Mouse (Mus musculus) heart, embryonic 12.5 days (tissue): ENCODE results near the gene Mcemp1. TPM values are rescaled to one million over a fixed set of nuclear protein-coding genes. Genes with fewer than 3 reads are reported as not detected.

Experiments
- ATAC-seq: fragments of 200-750 bp; cut with Nextera tagmentation; 2 replicates; pipeline ENCODE4 v1.8.0; 2017; ENCODE audit warnings: moderate TSS enrichment, moderate library complexity; ENCODE audit not compliant: insufficient number of reproducible peaks, low FRiP score
- H3K27ac ChIP-seq: fragments of 300-500 bp; sonication (generic); 2 replicates; pipeline ENCODE4 v1.5.1; 2016; ENCODE audit warnings: mild to moderate bottlenecking, moderate library complexity; ENCODE audit not compliant: poor library complexity, severe bottlenecking
- H3K27me3 ChIP-seq: fragments of 300-500 bp; sonication (generic); replicated peaks from 2 replicates; pipeline ENCODE4 v1.6.1; 2016; ENCODE audit warnings: mild to moderate bottlenecking, moderate library complexity
- H3K36me3 ChIP-seq: fragments of 300-500 bp; sonication (generic); 2 replicates; pipeline ENCODE4 v1.6.1; 2016; ENCODE audit warnings: mild to moderate bottlenecking, moderate library complexity
- H3K4me1 ChIP-seq: fragments of 300-500 bp; sonication (generic); replicated peaks from 2 replicates; pipeline ENCODE4 v1.6.1; 2016; ENCODE audit warnings: mild to moderate bottlenecking
- H3K4me2 ChIP-seq: fragments of 300-500 bp; sonication (generic); 2 replicates; pipeline ENCODE4 v1.6.1; 2016; ENCODE audit warnings: mild to moderate bottlenecking, moderate library complexity
- H3K4me3 ChIP-seq: fragments of 300-500 bp; sonication (generic); 2 replicates; pipeline ENCODE4 v1.5.1; 2016; ENCODE audit warnings: mild to moderate bottlenecking
- H3K9ac ChIP-seq: fragments of 300-500 bp; sonication (generic); 2 replicates; pipeline ENCODE4 v1.6.1; 2016; ENCODE audit warnings: mild to moderate bottlenecking, moderate library complexity
- H3K9me3 ChIP-seq: fragments of 300-500 bp; sonication (generic); replicated peaks from 2 replicates; pipeline ENCODE4 v1.6.1; 2016; ENCODE audit warnings: mild to moderate bottlenecking, moderate library complexity
- WGBS: fragments of 180-500 bp; shearing (Covaris S2); methylation state at CpG from one replicate; pipeline ENCODE4 v1.1.7; 2016; 5-methylcytosine and 5-hydroxymethylcytosine counted together
- polyA plus RNA-seq: library from polyadenylated mRNA; unstranded; fragments of >200 nt; fragmentation: Nextera tagmentation; extraction: Ambion mirVana; gene quantifications from 2 replicates; pipeline ENCODE4 v1.2.1, GENCODE M21; 2016

Gene Mcemp1
- polyA plus RNA-seq, result not detected in 2 replicates

DNA sequence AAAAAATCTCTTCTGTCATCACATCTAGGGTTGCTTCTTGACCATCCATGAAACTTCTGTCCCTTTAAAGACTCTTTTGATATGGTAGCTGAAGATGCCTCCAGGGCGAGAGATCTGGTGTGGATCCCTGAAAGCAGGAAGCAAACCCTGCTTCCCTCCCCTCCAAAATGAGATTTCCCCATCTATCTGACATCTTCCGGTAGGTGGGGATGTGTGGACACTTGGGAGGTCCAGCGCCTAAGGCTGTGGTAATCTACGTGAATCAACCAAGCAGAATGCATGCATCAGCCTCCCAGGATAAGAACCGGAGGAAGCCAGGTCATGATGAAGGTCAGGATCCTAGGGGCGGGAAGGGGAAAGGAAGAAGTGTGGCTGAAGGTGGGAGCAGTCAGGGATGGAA, at the start of gene Mcemp1:
Gene Mcemp1 (plus strand): TSS at position 248 of the 400 bp plus-strand sequence.
- WGBS, result 61% methylated on average over 6 of the region's 6 CpGs
- H3K9me3 ChIP-seq, result no peaks in the 10 kb centered on the region
- no peaks in the 10 kb centered on the region for H3K36me3 ChIP-seq
- no peak for ATAC-seq
- no peak within 1 kb of the TSS for H3K4me2 ChIP-seq
- H3K27ac ChIP-seq, result no peak within 1 kb of the TSS
- no peak within 1 kb of the TSS for H3K9ac ChIP-seq
- no peak within 1 kb of the TSS for H3K4me3 ChIP-seq
- peaks cover 4% of the 10 kb centered on the region; the same call in 1 of the 2 replicates for H3K27me3 ChIP-seq
- H3K4me1 ChIP-seq, result no peaks in the 10 kb centered on the region

GRCm38 (mm10) chr8:3621199-3621970, 44.2 kb upstream of the Mcemp1 start, which contains the start of the genes Xab2 and Pet100:
Gene Xab2, minus strand, starts transcription at chr8:3621316.
Gene Pet100, plus strand, starts transcription at chr8:3621548.
- Histone ChIP-seq H3K9ac (peak within 1 kb of the TSS; percentile 93), H3K36me3 (peaks cover 24% of the 10 kb centered on the region), H3K4me2 (peak within 1 kb of the TSS; percentile 84), H3K4me3 (peak within 1 kb of the TSS; percentile 94), H3K9me3 (no peaks in the 10 kb centered on the region), H3K27me3 (no peaks in the 10 kb centered on the region), H3K27ac (no peak within 1 kb of the TSS), H3K4me1 (peaks cover 17% of the 10 kb centered on the region)
- WGBS, result under 1% methylated on average over 37 of the region's 37 CpGs
- ATAC-seq, result peak; percentile 98

DNA sequence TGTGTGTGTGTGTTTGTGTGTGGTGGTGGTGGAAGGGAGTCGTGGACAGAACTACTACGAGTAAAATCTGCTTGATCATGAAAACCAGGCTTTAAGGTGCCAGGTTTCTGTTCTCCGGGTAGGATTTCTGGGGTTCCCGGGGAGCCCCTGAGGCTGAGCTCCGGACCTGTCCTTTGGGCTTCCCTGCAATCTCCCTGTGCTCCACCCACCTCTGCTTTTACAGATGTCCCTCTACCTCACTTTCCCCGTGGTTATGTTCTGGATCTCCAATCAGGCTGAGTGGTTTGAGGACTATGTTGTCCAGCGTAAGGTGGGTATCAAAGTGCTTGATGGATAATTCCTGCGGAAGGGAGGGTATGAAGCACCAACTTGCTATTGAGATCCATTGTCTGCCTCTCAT, 43.4 kb upstream of the Mcemp1 start:
- Histone ChIP-seq H3K4me2 (peak overlapping the region; percentile 79), H3K27ac (no peak overlapping the region), H3K9ac (peak overlapping the region; percentile 79; the same call in 1 of the 2 replicates), H3K27me3 (no peaks in the 10 kb centered on the region), H3K4me1 (peaks cover 17% of the 10 kb centered on the region), H3K4me3 (peak overlapping the region; percentile 94), H3K36me3 (peaks cover 17% of the 10 kb centered on the region), H3K9me3 (no peaks in the 10 kb centered on the region)
- 64% methylated on average over 8 of the region's 8 CpGs for WGBS
- ATAC-seq, result no peak

DNA sequence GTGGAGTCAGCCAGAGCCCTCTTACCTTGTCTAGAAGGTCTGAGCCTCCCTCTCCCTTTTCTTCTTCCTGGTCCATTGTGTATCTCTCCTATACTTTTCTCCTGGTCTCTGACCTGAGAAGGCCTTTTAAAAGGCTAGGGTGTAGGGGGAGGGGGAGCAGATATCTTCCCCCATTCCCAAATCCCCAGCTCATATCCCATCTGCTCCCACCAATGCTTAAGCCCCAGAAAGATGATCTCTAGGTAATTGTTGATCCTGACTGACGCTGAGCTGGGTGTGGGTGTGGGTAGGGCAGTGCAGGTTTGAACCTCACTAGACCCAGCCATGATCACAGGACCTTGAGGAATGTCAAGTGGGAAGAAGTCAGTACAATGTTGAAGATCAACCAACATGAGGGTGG, 40.1 kb upstream of the Mcemp1 start, which contains the start of gene Pcp2:
Gene Pcp2 (minus strand): TSS at position 101 of the 400 bp plus-strand sequence.
- Histone ChIP-seq H3K27ac (no peak within 1 kb of the TSS), H3K4me2 (no peak within 1 kb of the TSS), H3K9ac (peak within 1 kb of the TSS; percentile 13; the same call in 1 of the 2 replicates), H3K4me3 (no peak within 1 kb of the TSS), H3K36me3 (no peaks in the 10 kb centered on the region), H3K9me3 (no peaks in the 10 kb centered on the region), H3K4me1 (peaks cover 8% of the 10 kb centered on the region), H3K27me3 (0 out of 2 replicates have a peak, but pooled peaks cover 5% of the 10 kb centered on the region)
- WGBS, result 63% methylated on average over 1 of the region's 1 CpGs
- ATAC-seq, result no peak

DNA sequence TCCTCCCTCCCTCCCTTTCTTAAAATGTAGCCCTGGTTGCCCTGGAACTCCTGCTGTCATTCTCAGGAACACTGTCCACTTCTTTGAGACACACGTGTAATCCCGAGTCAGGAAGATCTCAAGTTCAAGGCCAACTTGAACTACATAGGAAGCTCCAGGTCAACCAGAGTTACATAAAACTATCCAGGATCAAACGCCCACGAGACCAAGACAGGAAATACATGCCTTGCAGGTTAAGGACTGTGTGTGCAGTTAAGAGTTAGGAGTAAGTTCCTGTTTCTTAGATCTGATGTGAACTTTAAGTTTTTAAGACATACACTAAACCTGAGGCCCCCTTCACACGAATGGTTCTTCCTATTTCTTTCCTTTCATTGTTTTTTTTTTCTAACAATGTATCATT, 38.6 kb upstream of the Mcemp1 start:
- WGBS, result 52% methylated on average over 5 of the region's 5 CpGs

GRCm38 (mm10) chr8:3628014-3628413, 37.5 kb upstream of the Mcemp1 start:
- no peak overlapping the region for H3K4me3 ChIP-seq
- peaks cover 9% of the 10 kb centered on the region for H3K4me1 ChIP-seq
- no peaks in the 10 kb centered on the region for H3K36me3 ChIP-seq
- no peak overlapping the region for H3K4me2 ChIP-seq
- no peak for ATAC-seq
- H3K9me3 ChIP-seq, result no peaks in the 10 kb centered on the region
- no peak overlapping the region for H3K9ac ChIP-seq
- 24% methylated on average over 5 of the region's 5 CpGs for WGBS
- H3K27ac ChIP-seq, result no peak overlapping the region
- H3K27me3 ChIP-seq, result 0 out of 2 replicates have a peak, but pooled peaks cover 5% of the 10 kb centered on the region

More for the DNA sequence above, 38.6 kb upstream of the Mcemp1 start:
- H3K36me3 ChIP-seq, result no peaks in the 10 kb centered on the region
- H3K27me3 ChIP-seq, result 0 out of 2 replicates have a peak, but pooled peaks cover 5% of the 10 kb centered on the region
- H3K9ac ChIP-seq, result no peak overlapping the region
- no peaks in the 10 kb centered on the region for H3K9me3 ChIP-seq
- no peak overlapping the region for H3K4me2 ChIP-seq
- no peak for ATAC-seq
- H3K27ac ChIP-seq, result no peak overlapping the region
- no peak overlapping the region for H3K4me3 ChIP-seq
- peaks cover 13% of the 10 kb centered on the region for H3K4me1 ChIP-seq

- peaks cover 9% of the 10 kb centered on the region for H3K4me1 ChIP-seq
- H3K27ac ChIP-seq, result no peak within 1 kb of the TSS
- peaks cover 25% of the 10 kb centered on the region for H3K36me3 ChIP-seq
- peak within 1 kb of the TSS; percentile 77 for H3K4me2 ChIP-seq
- peak within 1 kb of the TSS; percentile 69 for H3K4me3 ChIP-seq
- ATAC-seq, result peak; percentile 91
- 6% methylated on average over 47 of the region's 47 CpGs for WGBS
- H3K27me3 ChIP-seq, result 0 out of 2 replicates have a peak, but pooled peaks cover 5% of the 10 kb centered on the region
- peak within 1 kb of the TSS; percentile 68 for H3K9ac ChIP-seq
- H3K9me3 ChIP-seq, result no peaks in the 10 kb centered on the region
Measured at GRCm38 (mm10) chr8:3630647-3631477, 34.7 kb upstream of the Mcemp1 start, which contains the start of gene Stxbp2. Gene Stxbp2, plus strand, starts transcription at chr8:3630955.

- Histone ChIP-seq H3K27ac (no peak overlapping the region), H3K9me3 (no peaks in the 10 kb centered on the region), H3K4me3 (peak overlapping the region; percentile 69), H3K36me3 (peaks cover 31% of the 10 kb centered on the region), H3K4me1 (peaks cover 9% of the 10 kb centered on the region), H3K27me3 (0 out of 2 replicates have a peak, but pooled peaks cover 5% of the 10 kb centered on the region), H3K4me2 (peak overlapping the region; percentile 77), H3K9ac (peak overlapping the region; percentile 68)
- WGBS, result 12% methylated on average over 8 of the region's 8 CpGs
- ATAC-seq, result peak; percentile 70; the same call in 1 of the 2 replicates
Measured at GRCm38 (mm10) chr8:3631478-3631875, 34.1 kb upstream of the Mcemp1 start.

DNA sequence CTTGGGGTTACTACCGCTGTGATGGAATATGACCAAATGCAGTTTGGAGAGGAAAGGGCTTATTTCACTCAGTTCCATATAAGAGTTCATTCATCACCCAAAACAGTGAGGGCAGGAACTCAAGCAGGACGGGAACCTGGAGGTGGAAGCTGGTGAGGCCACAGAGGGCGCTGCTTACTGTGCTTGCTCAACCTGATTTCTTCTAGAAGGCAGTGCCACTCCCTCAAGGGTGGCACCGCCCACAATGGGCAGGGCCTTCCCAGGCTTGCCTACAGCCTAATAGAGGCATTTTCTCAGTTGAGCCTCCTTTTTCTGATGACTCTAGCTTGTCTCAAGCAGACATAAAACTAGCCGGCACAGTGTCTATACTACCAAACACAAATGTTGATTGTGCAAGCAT, 19.8 kb upstream of the Mcemp1 start:
- H3K4me2 ChIP-seq, result no peak overlapping the region
- H3K4me1 ChIP-seq, result no peaks in the 10 kb centered on the region
- 16% methylated on average over 5 of the region's 5 CpGs for WGBS
- no peaks in the 10 kb centered on the region for H3K9me3 ChIP-seq
- ATAC-seq, result no peak
- no peak overlapping the region for H3K4me3 ChIP-seq
- H3K36me3 ChIP-seq, result peaks cover 20% of the 10 kb centered on the region; the same call in 1 of the 2 replicates
- H3K27me3 ChIP-seq, result no peaks in the 10 kb centered on the region
- no peak overlapping the region for H3K9ac ChIP-seq
- no peak overlapping the region for H3K27ac ChIP-seq

- Histone ChIP-seq H3K4me3 (no peak overlapping the region), H3K9ac (no peak overlapping the region), H3K36me3 (peaks cover 8% of the 10 kb centered on the region; the same call in 1 of the 2 replicates), H3K4me2 (no peak overlapping the region), H3K9me3 (no peaks in the 10 kb centered on the region), H3K27me3 (no peaks in the 10 kb centered on the region), H3K4me1 (no peaks in the 10 kb centered on the region), H3K27ac (no peak overlapping the region)
- whole genome bisulfite sequencing, result 77% methylated on average over 6 of the region's 6 CpGs
- ATAC-seq, result no peak
Measured at GRCm38 (mm10) chr8:3646824-3647531, 18.6 kb upstream of the Mcemp1 start.
